Mouse (Mus musculus): ENCODE results near the gene Prdm11. TPM values are rescaled to one million over a fixed set of nuclear protein-coding genes. Genes with fewer than 3 reads are reported as not detected.

Gene Prdm11
- 1.7 and 2.1 TPM in 2 replicates for polyA plus RNA-seq (2016; fragmentation: Nextera tagmentation; extraction: Ambion mirVana)

GRCm38 (mm10) chr2:93045818-93046508 is at the start of gene Prdm11:
TSS of gene Prdm11 (minus strand) at chr2:93046167.
- Histone ChIP-seq H3K4me2 (peak within 1 kb of the TSS; percentile 60), H3K36me3 (replicated peaks) (0 out of 2 replicates have a peak, but pooled peaks cover 6% of the 10 kb centered on the region), H3K4me3 (replicated peaks) (peak within 1 kb of the TSS; percentile 86), H3K9ac (peak within 1 kb of the TSS; percentile 98), H3K27ac (peak within 1 kb of the TSS; percentile 93), H3K9me3 (no peaks in the 10 kb centered on the region), H3K4me1 (peaks cover 36% of the 10 kb centered on the region), H3K27me3 (peaks cover 11% of the 10 kb centered on the region)
- no peak; the same call in none of the 2 replicates for ATAC-seq (ENCODE audit: low FRiP score)
- WGBS = under 1% methylated on average over 77 of the region's 90 CpGs

GRCm38 (mm10) chr2:93092347-93092746 is 46.4 kb upstream of the Prdm11 start:
- no peak for ATAC-seq (ENCODE audit: low FRiP score)
- Histone ChIP-seq H3K9me3 (no peaks in the 10 kb centered on the region), H3K9ac (no peak overlapping the region), H3K4me2 (no peak overlapping the region), H3K27ac (0 out of 2 replicates have a peak overlapping the region, but pooled peaks have one; percentile 48), H3K27me3 (no peaks in the 10 kb centered on the region), H3K4me1 (peaks cover 24% of the 10 kb centered on the region), H3K36me3 (replicated peaks) (no peaks in the 10 kb centered on the region), H3K4me3 (replicated peaks) (no peak overlapping the region)
- WGBS = 86% methylated on average over 2 of the region's 2 CpGs

- no peak overlapping the region for H3K4me3 ChIP-seq (replicated peaks)
- no peak overlapping the region for H3K9ac ChIP-seq
- H3K4me1 ChIP-seq = peaks cover 24% of the 10 kb centered on the region
- H3K27me3 ChIP-seq = no peaks in the 10 kb centered on the region
- H3K27ac ChIP-seq = peak overlapping the region; percentile 48
- no peaks in the 10 kb centered on the region for H3K9me3 ChIP-seq
- no peak overlapping the region for H3K4me2 ChIP-seq
- H3K36me3 ChIP-seq (replicated peaks) = no peaks in the 10 kb centered on the region
- 22% methylated on average over 2 of the region's 2 CpGs for WGBS
- ATAC-seq (ENCODE audit: low FRiP score) = peak; percentile 82
Observed at GRCm38 (mm10) chr2:93091679-93092078, 45.7 kb upstream of the Prdm11 start.

GRCm38 (mm10) chr2:93089379-93090089 is 43.6 kb upstream of the Prdm11 start:
- Histone ChIP-seq H3K9ac (no peak overlapping the region), H3K9me3 (no peaks in the 10 kb centered on the region), H3K4me2 (no peak overlapping the region), H3K27ac (0 out of 2 replicates have a peak overlapping the region, but pooled peaks have one; percentile 27), H3K4me1 (peaks cover 24% of the 10 kb centered on the region), H3K36me3 (replicated peaks) (no peaks in the 10 kb centered on the region), H3K27me3 (no peaks in the 10 kb centered on the region), H3K4me3 (replicated peaks) (no peak overlapping the region)
- ATAC-seq (ENCODE audit: low FRiP score) = no peak
- WGBS = 78% methylated on average over 7 of the region's 7 CpGs

DNA sequence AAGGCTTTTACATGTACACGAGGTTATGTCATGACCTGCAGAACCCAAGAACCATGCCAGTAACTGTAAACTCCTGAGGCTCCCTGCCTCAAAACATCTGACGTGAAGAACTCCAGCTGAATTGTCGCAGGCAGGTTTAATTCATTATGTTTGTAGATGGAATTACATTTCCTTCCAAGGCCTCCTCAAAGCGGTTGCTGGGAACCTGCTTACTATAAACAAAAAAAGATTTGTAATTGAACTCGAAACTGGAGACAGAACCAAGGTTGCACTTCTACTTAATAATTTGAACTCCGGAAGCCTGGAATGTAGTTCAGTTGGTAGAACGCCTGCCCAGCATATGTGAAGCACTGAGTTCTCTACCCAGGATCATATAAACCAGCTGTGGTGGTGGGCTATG is 42.0 kb upstream of the Prdm11 start:
- no peaks in the 10 kb centered on the region for H3K27me3 ChIP-seq
- no peak overlapping the region for H3K4me3 ChIP-seq (replicated peaks)
- H3K4me1 ChIP-seq = peaks cover 30% of the 10 kb centered on the region
- H3K9ac ChIP-seq = no peak overlapping the region
- 88% methylated on average over 7 of the region's 7 CpGs for WGBS
- no peak overlapping the region for H3K4me2 ChIP-seq
- ATAC-seq (ENCODE audit: low FRiP score) = no peak
- H3K36me3 ChIP-seq (replicated peaks) = no peaks in the 10 kb centered on the region
- H3K9me3 ChIP-seq = no peaks in the 10 kb centered on the region
- H3K27ac ChIP-seq = no peak overlapping the region

DNA sequence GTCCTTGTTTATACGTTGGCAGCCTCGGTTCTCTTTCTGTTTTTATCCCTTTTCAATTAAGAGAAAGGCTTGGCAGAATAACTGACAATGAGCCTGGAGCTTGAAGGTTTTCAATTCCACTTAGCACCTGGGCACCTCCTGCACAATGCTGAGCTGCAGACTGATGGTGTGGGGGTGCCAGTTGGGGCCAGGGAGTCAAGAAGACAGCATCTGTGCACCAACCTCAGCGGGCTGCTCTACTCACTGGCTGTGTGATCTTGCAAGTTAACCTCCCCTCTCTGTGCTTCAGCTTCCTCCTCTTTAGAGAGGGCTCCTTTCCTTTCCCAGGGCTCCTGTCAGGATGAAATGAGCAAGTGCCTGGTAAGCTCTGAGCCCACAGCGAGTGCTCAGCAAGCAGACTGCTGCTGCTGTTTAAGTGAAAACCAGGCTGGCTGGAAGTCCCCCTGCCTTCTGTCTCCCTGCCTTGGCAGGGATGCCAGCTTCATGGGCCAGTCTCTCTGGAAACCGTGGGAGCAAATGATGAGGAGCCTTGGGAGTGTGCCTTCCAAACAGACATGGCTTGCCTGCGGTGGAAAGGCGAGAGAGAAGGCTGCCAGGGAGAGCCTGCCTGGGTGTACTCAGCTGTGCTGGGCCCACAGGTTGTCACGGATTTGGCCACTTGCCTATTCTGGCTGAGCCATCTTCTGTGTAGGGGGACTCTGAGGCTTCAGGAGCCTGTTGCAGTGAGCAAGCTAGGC is 39.5 kb upstream of the Prdm11 start:
- 63% methylated on average over 8 of the region's 8 CpGs for WGBS
- H3K9me3 ChIP-seq = no peaks in the 10 kb centered on the region
- H3K4me2 ChIP-seq = no peak overlapping the region
- H3K36me3 ChIP-seq (replicated peaks) = no peaks in the 10 kb centered on the region
- H3K9ac ChIP-seq = no peak overlapping the region
- H3K27ac ChIP-seq = no peak overlapping the region
- H3K27me3 ChIP-seq = no peaks in the 10 kb centered on the region
- ATAC-seq (ENCODE audit: low FRiP score) = no peak
- peaks cover 24% of the 10 kb centered on the region for H3K4me1 ChIP-seq
- H3K4me3 ChIP-seq (replicated peaks) = no peak overlapping the region

DNA sequence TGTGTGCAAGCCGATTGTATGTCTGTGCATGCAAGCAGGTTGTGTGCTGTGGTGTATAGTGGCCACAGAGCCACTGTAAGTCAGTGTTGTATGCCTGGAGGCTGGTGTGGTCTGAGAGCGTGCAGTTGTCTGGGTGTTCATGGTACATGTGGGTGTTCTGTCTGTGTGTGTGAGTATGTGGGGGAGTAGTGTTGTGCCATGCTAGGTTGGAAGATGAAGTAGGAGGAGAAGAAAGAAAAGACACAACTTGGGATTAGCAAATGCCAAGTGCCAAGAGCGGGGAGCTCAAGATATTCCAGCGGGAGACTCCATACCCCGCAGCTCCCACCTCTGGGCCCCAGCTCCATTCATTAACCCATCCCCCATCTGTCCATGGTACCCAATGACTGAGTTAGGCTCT is 38.5 kb upstream of the Prdm11 start:
- ATAC-seq (ENCODE audit: low FRiP score) = no peak
- H3K27ac ChIP-seq = no peak overlapping the region
- 85% methylated on average over 5 of the region's 5 CpGs for WGBS
- no peaks in the 10 kb centered on the region for H3K9me3 ChIP-seq
- H3K27me3 ChIP-seq = no peaks in the 10 kb centered on the region
- H3K4me2 ChIP-seq = no peak overlapping the region
- H3K9ac ChIP-seq = no peak overlapping the region
- H3K4me3 ChIP-seq (replicated peaks) = no peak overlapping the region
- peaks cover 18% of the 10 kb centered on the region for H3K4me1 ChIP-seq
- no peaks in the 10 kb centered on the region for H3K36me3 ChIP-seq (replicated peaks)

GRCm38 (mm10) chr2:93083317-93083716 is 37.4 kb upstream of the Prdm11 start:
- Histone ChIP-seq H3K4me1 (peaks cover 16% of the 10 kb centered on the region), H3K27ac (no peak overlapping the region), H3K9me3 (no peaks in the 10 kb centered on the region), H3K4me3 (replicated peaks) (no peak overlapping the region), H3K36me3 (replicated peaks) (no peaks in the 10 kb centered on the region), H3K27me3 (no peaks in the 10 kb centered on the region), H3K4me2 (no peak overlapping the region), H3K9ac (no peak overlapping the region)
- ATAC-seq (ENCODE audit: low FRiP score) = no peak
- WGBS = 58% methylated on average over 4 of the region's 4 CpGs

DNA sequence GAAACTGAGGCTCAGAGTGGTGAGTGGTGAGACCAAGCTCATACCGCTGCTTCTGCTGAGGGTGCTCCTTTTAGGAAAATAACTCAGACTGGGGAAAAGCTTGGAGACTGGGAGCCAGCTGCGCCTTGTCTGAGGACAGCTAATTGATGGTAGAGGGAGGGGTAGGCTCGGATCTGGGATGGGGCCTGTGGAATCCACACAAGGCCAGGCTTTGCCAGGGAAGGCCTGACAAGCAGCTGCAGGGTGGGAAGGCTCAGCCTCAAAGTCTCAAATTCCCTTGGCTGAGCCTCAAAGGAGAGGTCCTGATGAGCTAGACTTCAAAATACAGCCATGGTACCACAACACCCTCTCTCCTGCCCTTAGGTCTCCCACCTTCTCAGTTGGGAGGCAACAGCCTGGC is 36.9 kb upstream of the Prdm11 start:
- no peaks in the 10 kb centered on the region for H3K27me3 ChIP-seq
- H3K36me3 ChIP-seq (replicated peaks) = no peaks in the 10 kb centered on the region
- ATAC-seq (ENCODE audit: low FRiP score) = no peak; the same call in 1 of the 2 replicates
- H3K9ac ChIP-seq = no peak overlapping the region
- H3K9me3 ChIP-seq = no peaks in the 10 kb centered on the region
- H3K27ac ChIP-seq = no peak overlapping the region
- H3K4me2 ChIP-seq = no peak overlapping the region
- no peak overlapping the region for H3K4me3 ChIP-seq (replicated peaks)
- peaks cover 16% of the 10 kb centered on the region for H3K4me1 ChIP-seq
- WGBS = 65% methylated on average over 3 of the region's 3 CpGs

GRCm38 (mm10) chr2:93080871-93081608 is 35.1 kb upstream of the Prdm11 start:
- Histone ChIP-seq H3K27me3 (no peaks in the 10 kb centered on the region), H3K4me3 (replicated peaks) (no peak overlapping the region), H3K9me3 (no peaks in the 10 kb centered on the region), H3K4me1 (peaks cover 20% of the 10 kb centered on the region), H3K36me3 (replicated peaks) (no peaks in the 10 kb centered on the region), H3K9ac (no peak overlapping the region), H3K4me2 (no peak overlapping the region), H3K27ac (no peak overlapping the region)
- ATAC-seq (ENCODE audit: low FRiP score) = no peak
- 58% methylated on average over 5 of the region's 5 CpGs for WGBS

DNA sequence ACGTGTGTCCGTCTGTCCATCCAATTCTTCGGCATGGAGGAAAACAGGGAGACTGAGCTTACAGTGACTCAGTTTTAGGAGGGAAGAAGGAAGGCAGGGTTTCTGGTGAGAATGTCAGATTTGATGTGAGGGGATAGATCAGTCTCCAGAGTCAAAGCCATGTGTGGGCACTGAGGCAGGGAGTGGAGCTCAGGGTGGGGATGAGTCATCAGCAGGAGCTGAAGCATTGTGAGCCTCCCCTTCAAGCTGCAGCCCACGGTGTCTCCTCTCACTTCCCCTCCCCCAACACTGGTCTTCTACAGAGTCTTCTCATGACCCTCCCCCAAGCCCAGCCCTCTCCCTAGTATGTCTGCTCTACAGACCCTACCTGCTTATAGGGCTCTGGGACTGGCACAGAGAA is 33.4 kb upstream of the Prdm11 start:
- H3K4me1 ChIP-seq = peaks cover 21% of the 10 kb centered on the region
- WGBS = 78% methylated on average over 4 of the region's 4 CpGs
- H3K9ac ChIP-seq = no peak overlapping the region; the same call in 1 of the 2 replicates
- no peak for ATAC-seq (ENCODE audit: low FRiP score)
- no peak overlapping the region for H3K27ac ChIP-seq
- peaks cover 4% of the 10 kb centered on the region; the same call in 1 of the 2 replicates for H3K27me3 ChIP-seq
- no peak overlapping the region for H3K4me2 ChIP-seq
- no peaks in the 10 kb centered on the region for H3K9me3 ChIP-seq
- H3K4me3 ChIP-seq (replicated peaks) = no peak overlapping the region
- no peaks in the 10 kb centered on the region for H3K36me3 ChIP-seq (replicated peaks)

DNA sequence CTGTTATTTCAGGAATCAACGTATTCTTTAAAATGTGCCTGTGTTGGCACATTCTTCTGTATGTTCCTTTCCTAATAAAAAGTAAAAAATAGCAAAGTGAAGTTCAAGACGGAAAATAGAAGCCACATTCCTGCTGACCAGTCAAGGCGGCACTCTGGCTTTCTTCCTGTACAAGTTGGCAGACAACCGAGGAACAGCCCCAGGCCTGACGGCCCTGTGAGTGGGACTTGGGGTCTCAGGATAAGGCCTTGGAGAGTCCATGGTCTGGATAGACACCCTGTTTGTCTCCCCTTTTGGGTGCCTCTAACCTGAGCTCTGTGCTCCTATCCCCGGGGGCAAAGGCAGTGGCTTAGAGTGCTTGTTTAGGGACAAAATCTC is 30.6 kb upstream of the Prdm11 start:
- H3K4me3 ChIP-seq (replicated peaks) = no peak overlapping the region
- H3K4me1 ChIP-seq = peaks cover 6% of the 10 kb centered on the region
- H3K36me3 ChIP-seq (replicated peaks) = no peaks in the 10 kb centered on the region
- H3K27me3 ChIP-seq = peaks cover 7% of the 10 kb centered on the region; the same call in 1 of the 2 replicates
- H3K9me3 ChIP-seq = no peaks in the 10 kb centered on the region
- no peak for ATAC-seq (ENCODE audit: low FRiP score)
- no peak overlapping the region for H3K4me2 ChIP-seq
- no peak overlapping the region for H3K9ac ChIP-seq
- 79% methylated on average over 6 of the region's 6 CpGs for WGBS
- no peak overlapping the region for H3K27ac ChIP-seq
